Mouse (Mus musculus) T-cell, adult 2 months (primary cell): ENCODE measurements around the gene Slc35e4.

Source experiments
- DNase-seq: peaks from one replicate; pipeline ENCODE4 v3.0.0; 2022; ENCODE audit warnings: low spot score

Gene Slc35e4

GRCm38 (mm10) chr11:3863454-3864112 lies 50.9 kb downstream of the Slc35e4 start, which contains the start of gene Osbp2:
TSS of gene Osbp2 (minus strand) at chr11:3863903.
- DNase-seq = peak; percentile 50

- DNase-seq = no peak
These were observed 51.6 kb downstream of the Slc35e4 start for GRCm38 (mm10) chr11:3862661-3863453.

GRCm38 (mm10) chr11:3860361-3860760 lies 54.1 kb downstream of the Slc35e4 start:
- DNase-seq = no peak

- DNase-seq = no peak
These were observed 54.7 kb downstream of the Slc35e4 start for GRCm38 (mm10) chr11:3859778-3860177.

GRCm38 (mm10) chr11:3857902-3858301 lies 56.6 kb downstream of the Slc35e4 start:
- DNase-seq = no peak
